Mouse (Mus musculus) skeletal muscle tissue, adult 2 months (tissue): ENCODE measurements around the gene Gm5072.
"Not testable (repeated sequence)": the region's sequence is repeated elsewhere in the genome, so short reads cannot be mapped to it uniquely, and the experiment has no call there.

Experiments used
- DNase-seq: peaks from one replicate; pipeline ENCODE4 v3.0.0-alpha.2; 2012; ENCODE audit warnings: low read depth, low spot score

The Gm5072 gene

DNA sequence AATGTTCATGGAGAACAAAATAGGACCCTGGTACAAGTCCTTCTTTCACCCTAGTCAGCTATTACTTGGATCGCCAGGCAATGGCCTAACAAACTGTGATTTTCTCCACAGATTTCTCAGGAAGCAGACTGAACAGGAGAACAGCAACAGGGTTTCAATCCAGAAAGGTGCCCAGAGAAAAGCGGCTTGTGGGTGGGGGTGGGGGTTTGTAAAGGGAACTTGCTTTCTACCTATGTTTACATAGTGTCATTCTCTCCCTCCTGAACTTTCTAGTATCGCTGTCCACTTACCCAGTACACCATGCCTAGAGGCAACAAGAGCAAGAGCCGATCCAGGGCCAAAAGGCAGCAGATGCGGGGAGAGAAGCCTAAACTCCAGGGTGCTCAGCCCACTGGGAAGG, at the start of gene Gm5072:
TSS of gene Gm5072 (plus strand) at position 301 of the 400 bp plus-strand sequence.
- DNase-seq, result not testable (repeated sequence)
